Mouse (Mus musculus): Measurements from ENCODE around the gene Deaf1. TPM values are rescaled to one million over a fixed set of nuclear protein-coding genes. Genes with fewer than 3 reads are reported as not detected.

Deaf1 gene
- total and polyA plus RNA-seq, 2 experiments from 2014 or later: 289 to 291 TPM

DNA sequence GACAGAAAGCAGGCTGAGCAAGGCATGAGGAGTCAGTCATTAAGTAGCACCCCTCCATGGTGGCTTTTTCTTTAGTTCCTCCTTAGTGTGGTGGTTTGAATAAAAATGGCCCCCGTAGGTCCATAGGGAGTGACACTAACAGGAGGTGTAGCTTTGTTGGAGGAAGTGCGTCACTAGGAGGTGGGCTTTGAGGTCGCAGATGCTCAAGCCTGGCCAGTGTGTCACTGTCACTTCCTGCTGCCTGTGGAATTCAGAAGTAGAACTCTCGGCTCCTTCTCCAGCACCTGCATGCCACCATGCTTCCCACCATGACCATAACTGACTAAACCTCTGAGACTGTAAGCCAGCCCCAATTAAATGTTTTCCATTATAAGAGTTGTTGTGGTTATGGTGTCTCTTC, 39.9 kb upstream of the Deaf1 start:
- no peak for DNase-seq (ENCODE audit: low spot score)
- no peak for ATAC-seq (ENCODE audit: low FRiP score)
- Histone ChIP-seq H3K36me3 (ENCODE audit: insufficient read depth, low read length) (no peaks in the 10 kb centered on the region), H3K4me3 (ENCODE audit: low read depth, low read length) (no peak overlapping the region), H3K27ac (ENCODE audit: low read depth, low read length) (no peak overlapping the region), H3K9ac (replicated peaks; ENCODE audit: low read length, poor library complexity, severe bottlenecking) (no peak overlapping the region), H3K4me1 (ENCODE audit: insufficient read depth, low read length) (no peaks in the 10 kb centered on the region), H3K4me2 (ENCODE audit: low read depth, low read length, poor library complexity, severe bottlenecking) (no peak overlapping the region), H3K27me3 (ENCODE audit: insufficient read depth, low read length) (no peaks in the 10 kb centered on the region), H3K9me3 (ENCODE audit: low read length) (no peaks in the 10 kb centered on the region)
- no peak for TF ChIP-seq CTCF (IDR thresholded peaks at IDR 0.05)
- 92% methylated on average over 4 of the region's 4 CpGs for WGBS

DNA sequence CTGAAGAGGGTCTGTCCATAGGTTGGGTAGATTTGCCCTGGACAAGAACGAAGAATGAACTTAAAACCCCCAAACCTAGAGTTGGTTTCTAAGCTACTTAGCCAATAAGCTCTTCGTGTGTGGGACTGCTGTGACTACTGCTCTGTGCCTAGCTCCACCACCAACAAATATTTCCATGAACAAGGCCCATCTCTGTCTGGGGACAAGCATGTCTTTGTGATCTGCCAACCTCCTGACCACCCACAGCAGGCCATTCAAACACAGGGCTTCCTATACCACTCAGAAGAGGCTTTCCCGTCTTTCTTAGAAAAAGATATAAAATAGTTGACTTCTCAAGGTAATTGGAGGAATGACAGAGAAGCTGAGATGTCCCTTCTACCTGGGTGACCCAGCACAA, 37.6 kb upstream of the Deaf1 start:
- no peak for TF ChIP-seq CTCF (IDR thresholded peaks at IDR 0.05)
- no peak for ATAC-seq (ENCODE audit: low FRiP score)
- Histone ChIP-seq H3K36me3 (ENCODE audit: insufficient read depth, low read length) (no peaks in the 10 kb centered on the region), H3K4me1 (ENCODE audit: insufficient read depth, low read length) (no peaks in the 10 kb centered on the region), H3K27ac (ENCODE audit: low read depth, low read length) (no peak overlapping the region), H3K4me3 (ENCODE audit: low read depth, low read length) (no peak overlapping the region), H3K27me3 (ENCODE audit: insufficient read depth, low read length) (peaks cover 8% of the 10 kb centered on the region; the same call in 1 of the 2 replicates), H3K9me3 (ENCODE audit: low read length) (no peaks in the 10 kb centered on the region), H3K9ac (replicated peaks; ENCODE audit: low read length, poor library complexity, severe bottlenecking) (no peak overlapping the region), H3K4me2 (ENCODE audit: low read depth, low read length, poor library complexity, severe bottlenecking) (no peak overlapping the region)
- DNase-seq (ENCODE audit: low spot score): peak; percentile 12
- WGBS: 64% methylated on average over 3 of the region's 3 CpGs

DNA sequence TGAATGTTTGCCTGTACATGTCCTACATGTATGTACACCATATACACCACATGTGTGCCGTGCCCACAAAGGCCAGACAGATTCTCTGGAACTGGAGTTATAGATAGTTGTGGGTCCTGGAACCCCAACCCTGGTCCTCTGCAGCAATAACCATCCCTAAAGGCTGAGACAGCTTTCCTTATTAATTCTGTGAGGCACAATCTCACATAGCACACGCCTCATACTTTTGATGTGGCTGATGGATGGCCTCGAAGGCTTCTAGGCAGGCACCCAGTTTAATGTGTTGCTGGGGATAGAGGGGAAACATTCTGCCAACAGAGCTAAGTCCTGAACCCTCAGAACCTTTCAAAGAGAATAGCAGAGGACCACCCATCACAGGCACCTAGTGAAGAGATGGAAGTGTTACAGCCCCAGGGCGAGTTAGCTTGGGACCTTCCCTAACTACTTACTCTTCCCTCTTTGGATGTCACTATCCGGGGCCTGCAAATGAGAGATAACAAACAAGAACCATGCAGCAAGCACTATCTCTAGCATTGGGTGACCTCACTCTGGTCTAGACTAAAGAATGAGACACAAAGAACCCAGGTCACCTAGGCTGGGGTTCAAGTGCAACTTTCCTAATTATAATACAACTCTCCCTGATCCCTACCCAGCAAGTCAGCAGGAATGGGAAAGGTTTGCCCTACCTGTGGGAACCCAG, 37.0 kb upstream of the Deaf1 start:
- H3K27ac ChIP-seq (ENCODE audit: low read depth, low read length): no peak overlapping the region
- peaks cover 8% of the 10 kb centered on the region; the same call in 1 of the 2 replicates for H3K27me3 ChIP-seq (ENCODE audit: insufficient read depth, low read length)
- H3K9ac ChIP-seq (replicated peaks; ENCODE audit: low read length, poor library complexity, severe bottlenecking): no peak overlapping the region
- no peak for DNase-seq (ENCODE audit: low spot score)
- H3K4me1 ChIP-seq (ENCODE audit: insufficient read depth, low read length): no peaks in the 10 kb centered on the region
- no peak for TF ChIP-seq CTCF (IDR thresholded peaks at IDR 0.05)
- no peak overlapping the region for H3K4me3 ChIP-seq (ENCODE audit: low read depth, low read length)
- no peaks in the 10 kb centered on the region for H3K36me3 ChIP-seq (ENCODE audit: insufficient read depth, low read length)
- no peak for ATAC-seq (ENCODE audit: low FRiP score)
- H3K9me3 ChIP-seq (ENCODE audit: low read length): no peaks in the 10 kb centered on the region
- WGBS: 81% methylated on average over 5 of the region's 5 CpGs
- H3K4me2 ChIP-seq (ENCODE audit: low read depth, low read length, poor library complexity, severe bottlenecking): no peak overlapping the region

DNA sequence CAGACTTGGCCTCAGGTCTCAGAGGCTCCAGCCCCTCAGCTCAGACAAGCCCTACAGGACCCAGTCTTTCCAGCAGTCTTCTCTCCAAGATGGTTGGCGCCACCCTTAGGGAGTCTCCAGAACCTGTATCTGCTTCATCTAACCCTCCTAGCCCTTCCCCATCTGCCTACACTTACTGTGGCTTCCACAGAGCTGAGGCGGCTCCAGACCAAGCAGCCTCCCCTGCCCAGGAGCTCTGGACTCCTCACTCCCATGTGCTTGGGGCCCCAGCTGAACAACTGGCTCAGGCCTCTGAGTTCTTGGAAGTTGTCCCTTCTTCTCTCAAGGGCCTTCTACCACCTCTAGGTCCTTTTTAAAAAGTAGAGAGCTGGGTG, 36.2 kb upstream of the Deaf1 start:
- 76% methylated on average over 2 of the region's 2 CpGs for WGBS
- ATAC-seq (ENCODE audit: low FRiP score) (no peak), DNase-seq (ENCODE audit: low spot score) (no peak)
- H3K9ac ChIP-seq (replicated peaks; ENCODE audit: low read length, poor library complexity, severe bottlenecking): no peak overlapping the region
- H3K4me2 ChIP-seq (ENCODE audit: low read depth, low read length, poor library complexity, severe bottlenecking): no peak overlapping the region
- no peak for TF ChIP-seq CTCF (IDR thresholded peaks at IDR 0.05)
- peaks cover 8% of the 10 kb centered on the region; the same call in 1 of the 2 replicates for H3K27me3 ChIP-seq (ENCODE audit: insufficient read depth, low read length)
- H3K36me3 ChIP-seq (ENCODE audit: insufficient read depth, low read length): no peaks in the 10 kb centered on the region
- H3K4me3 ChIP-seq (ENCODE audit: low read depth, low read length): no peak overlapping the region
- H3K4me1 ChIP-seq (ENCODE audit: insufficient read depth, low read length): no peaks in the 10 kb centered on the region
- H3K27ac ChIP-seq (ENCODE audit: low read depth, low read length): no peak overlapping the region
- no peaks in the 10 kb centered on the region for H3K9me3 ChIP-seq (ENCODE audit: low read length)

DNA sequence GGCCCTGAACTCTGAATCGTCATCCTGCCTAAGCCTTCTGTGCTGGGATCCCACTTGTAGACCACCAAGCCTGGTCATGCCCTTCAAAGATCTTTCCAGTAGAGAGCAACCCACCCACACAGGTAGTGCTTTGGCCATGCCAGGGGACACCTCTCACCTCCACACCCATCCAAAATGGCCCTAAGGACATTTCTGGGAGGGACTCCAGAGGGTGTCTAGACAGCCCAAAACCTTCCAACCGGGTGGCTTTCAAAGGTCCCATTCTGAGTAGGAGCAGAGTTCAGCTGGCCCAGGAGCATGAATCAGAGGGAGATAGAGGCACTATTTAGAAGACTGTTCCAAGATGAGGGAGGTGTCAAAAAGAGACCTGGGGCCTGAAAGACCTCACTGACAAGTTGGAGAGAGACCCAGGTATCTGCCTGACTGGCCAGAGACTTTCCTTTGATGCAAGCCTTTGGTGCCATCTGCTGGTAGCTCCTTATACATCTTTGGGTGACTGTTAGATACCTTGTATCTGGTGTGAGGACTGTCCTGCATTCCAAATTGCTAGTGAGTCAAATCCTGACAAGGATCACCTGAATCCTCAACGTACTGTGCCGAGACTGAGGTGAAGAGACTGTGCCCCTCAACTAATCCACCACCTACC, 35.7 kb upstream of the Deaf1 start:
- Histone ChIP-seq H3K4me1 (ENCODE audit: insufficient read depth, low read length) (no peaks in the 10 kb centered on the region), H3K4me3 (ENCODE audit: low read depth, low read length) (no peak overlapping the region), H3K9me3 (ENCODE audit: low read length) (no peaks in the 10 kb centered on the region), H3K27ac (ENCODE audit: low read depth, low read length) (no peak overlapping the region), H3K9ac (replicated peaks; ENCODE audit: low read length, poor library complexity, severe bottlenecking) (no peak overlapping the region), H3K27me3 (ENCODE audit: insufficient read depth, low read length) (peaks cover 8% of the 10 kb centered on the region; the same call in 1 of the 2 replicates), H3K36me3 (ENCODE audit: insufficient read depth, low read length) (no peaks in the 10 kb centered on the region), H3K4me2 (ENCODE audit: low read depth, low read length, poor library complexity, severe bottlenecking) (no peak overlapping the region)
- DNase-seq (ENCODE audit: low spot score): peak; percentile 88
- WGBS: 57% methylated on average over 4 of the region's 4 CpGs
- TF ChIP-seq CTCF (IDR thresholded peaks at IDR 0.05): peak; percentile 90
- ATAC-seq (ENCODE audit: low FRiP score): no peak

DNA sequence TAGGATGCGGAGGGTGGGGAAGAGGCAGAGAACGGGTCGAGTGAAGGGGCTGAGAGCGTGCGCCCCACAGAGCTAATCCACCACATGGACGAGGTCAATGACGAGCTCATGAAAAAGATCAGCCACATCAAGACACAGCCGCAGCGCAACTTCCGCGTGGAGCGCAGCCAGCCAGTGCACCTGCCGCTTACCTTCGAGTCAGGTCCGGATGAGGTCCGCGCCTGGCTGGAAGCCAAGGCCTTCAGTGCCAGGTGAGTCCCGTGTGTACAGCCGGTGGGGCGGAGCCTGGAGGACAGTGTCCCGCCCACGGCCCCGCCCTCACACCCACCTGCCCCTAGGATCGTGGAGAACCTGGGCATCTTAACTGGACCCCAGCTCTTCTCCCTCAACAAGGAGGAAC, 34.0 kb upstream of the Deaf1 start:
- H3K36me3 ChIP-seq (ENCODE audit: insufficient read depth, low read length): no peaks in the 10 kb centered on the region
- H3K4me1 ChIP-seq (ENCODE audit: insufficient read depth, low read length): no peaks in the 10 kb centered on the region
- H3K4me3 ChIP-seq (ENCODE audit: low read depth, low read length): no peak overlapping the region
- H3K9me3 ChIP-seq (ENCODE audit: low read length): no peaks in the 10 kb centered on the region
- peaks cover 8% of the 10 kb centered on the region; the same call in 1 of the 2 replicates for H3K27me3 ChIP-seq (ENCODE audit: insufficient read depth, low read length)
- 20% methylated on average over 24 of the region's 24 CpGs for WGBS
- ATAC-seq (ENCODE audit: low FRiP score): no peak
- H3K27ac ChIP-seq (ENCODE audit: low read depth, low read length): no peak overlapping the region
- TF ChIP-seq CTCF (IDR thresholded peaks at IDR 0.05): no peak
- H3K9ac ChIP-seq (replicated peaks; ENCODE audit: low read length, poor library complexity, severe bottlenecking): no peak overlapping the region
- peak; percentile 22 for DNase-seq (ENCODE audit: low spot score)
- H3K4me2 ChIP-seq (ENCODE audit: low read depth, low read length, poor library complexity, severe bottlenecking): 0 out of 2 replicates have a peak overlapping the region, but pooled peaks have one; percentile 12

Measured in midbrain, postnatal 0 days (tissue).